Mouse (Mus musculus): ENCODE data around the gene Arhgef26.

- TF ChIP-seq CTCF (IDR thresholded peaks at IDR 0.05; ENCODE audit: control insufficient read depth, insufficient read depth, low read length): no peak
- no peak for TF ChIP-seq POLR2A (IDR thresholded peaks at IDR 0.05; ENCODE audit: borderline replicate concordance, control insufficient read depth, low read depth, low read length)
These were observed 11.2 kb downstream of the Arhgef26 start for GRCm38 (mm10) chr3:62349218-62349897.

Data from bone marrow, adult 2 months (tissue).